Mouse (Mus musculus) forebrain, embryonic 13.5 days (tissue): ENCODE data around the gene Zfp971. TPM values are rescaled to one million over a fixed set of nuclear protein-coding genes. Genes with fewer than 3 reads are reported as not detected.
"Not testable (repeated sequence)": the region's sequence is repeated elsewhere in the genome, so short reads cannot be mapped to it uniquely, and the experiment has no call there.

Source experiments
- ATAC-seq: fragments of 200-750 bp; cut with Nextera tagmentation; 2 replicates; pipeline ENCODE4 v1.8.0; 2017
- H3K27ac ChIP-seq: fragments of 300-500 bp; sonication (generic); 2 replicates; pipeline ENCODE4 v1.5.1; 2015; ENCODE audit warnings: inconsistent platforms, mild to moderate bottlenecking, moderate library complexity
- H3K27me3 ChIP-seq: fragments of 300-500 bp; sonication (generic); 2 replicates; pipeline ENCODE4 v1.6.1; 2015; ENCODE audit warnings: mild to moderate bottlenecking, inconsistent platforms
- H3K36me3 ChIP-seq: fragments of 300-500 bp; sonication (generic); 2 replicates; pipeline ENCODE4 v1.6.1; 2015; ENCODE audit warnings: mild to moderate bottlenecking, inconsistent platforms; ENCODE audit not compliant: poor library complexity, severe bottlenecking
- H3K4me1 ChIP-seq: fragments of 300-500 bp; sonication (generic); 2 replicates; pipeline ENCODE4 v1.6.1; 2015; ENCODE audit warnings: inconsistent platforms
- H3K4me2 ChIP-seq: fragments of 300-500 bp; sonication (generic); 2 replicates; pipeline ENCODE4 v1.6.1; 2015; ENCODE audit warnings: inconsistent platforms, mild to moderate bottlenecking, moderate library complexity
- H3K4me3 ChIP-seq: fragments of 300-500 bp; sonication (generic); 2 replicates; pipeline ENCODE4 v1.5.1; 2015; ENCODE audit warnings: mild to moderate bottlenecking, inconsistent platforms
- H3K9ac ChIP-seq: fragments of 300-500 bp; sonication (generic); 2 replicates; pipeline ENCODE4 v1.6.1; 2015; ENCODE audit warnings: mild to moderate bottlenecking, inconsistent platforms
- H3K9me3 ChIP-seq: fragments of 300-500 bp; sonication (generic); replicated peaks from 2 replicates; pipeline ENCODE4 v1.6.1; 2016; ENCODE audit warnings: inconsistent platforms
- WGBS: fragments of 180-500 bp; shearing (Covaris S2); methylation state at CpG from one replicate; pipeline ENCODE4 v1.1.7; 2015; 5-methylcytosine and 5-hydroxymethylcytosine counted together
- polyA plus RNA-seq: library from polyadenylated mRNA; unstranded; fragments of >200 nt; fragmentation: Nextera tagmentation; extraction: Ambion mirVana; gene quantifications from 2 replicates; pipeline ENCODE4 v1.2.1, GENCODE M21; 2015

The Zfp971 gene
- polyA plus RNA-seq: 10.1 and 11.3 TPM in 2 replicates

DNA sequence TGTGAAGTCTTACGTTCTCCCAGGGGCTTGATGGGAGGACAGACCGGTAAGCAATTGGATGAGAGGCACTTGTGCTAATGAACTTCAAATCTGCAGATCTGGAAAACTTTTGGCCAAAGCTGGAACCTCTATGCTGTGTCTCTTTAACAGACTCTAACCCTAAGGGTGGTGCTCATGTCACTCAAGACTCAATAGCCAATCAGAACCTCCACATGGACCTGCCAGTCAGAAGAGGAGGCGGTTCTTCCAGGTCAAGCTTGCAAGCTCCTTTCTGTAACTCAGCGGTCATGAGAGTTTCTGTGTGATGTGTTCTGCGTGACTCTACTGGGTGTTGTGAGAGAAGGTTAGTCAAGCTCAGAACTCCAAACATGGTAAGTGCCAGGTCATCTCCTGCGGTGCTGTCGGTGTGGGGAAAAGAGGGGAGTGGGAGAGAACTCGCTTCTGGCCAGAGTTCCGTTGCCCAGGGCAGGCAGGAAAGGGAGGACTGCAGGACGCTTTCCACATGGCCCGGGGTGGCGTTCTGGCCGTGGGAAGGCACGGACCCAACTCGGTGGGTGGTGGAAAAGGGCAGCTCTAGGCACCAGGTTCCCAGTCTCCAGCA is at the start of gene Zfp971:
TSS of gene Zfp971 (plus strand) at position 274 of the 601 bp plus-strand sequence.
- WGBS: under 1% methylated on average over 15 of the region's 15 CpGs
- not testable (repeated sequence) for ATAC-seq, H3K4me1 ChIP-seq, H3K27me3 ChIP-seq, H3K9me3 ChIP-seq, H3K36me3 ChIP-seq, H3K27ac ChIP-seq
- peak within 1 kb of the TSS; percentile 70 for H3K9ac ChIP-seq
- peak within 1 kb of the TSS; percentile 60 for H3K4me3 ChIP-seq
- H3K4me2 ChIP-seq: peak within 1 kb of the TSS; percentile 61

DNA sequence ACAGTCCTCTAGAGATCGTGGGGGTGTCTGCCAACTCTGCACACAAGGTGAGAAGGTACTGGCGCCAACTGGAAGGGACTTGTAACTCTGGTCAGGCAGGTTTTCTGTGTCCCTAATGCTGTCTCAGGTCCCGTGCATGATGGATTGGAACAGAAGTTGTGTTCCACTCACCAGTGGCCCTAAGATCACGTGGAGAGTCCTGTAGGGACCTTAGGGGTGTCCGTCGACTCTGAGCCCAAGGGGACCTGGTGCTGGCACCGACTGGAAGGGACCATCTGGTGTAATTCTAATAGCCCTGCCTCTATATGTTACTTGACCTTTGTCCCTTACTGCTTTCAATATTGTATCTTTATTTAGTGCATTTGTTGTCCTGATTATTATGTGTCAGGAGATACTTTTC is 48.3 kb upstream of the Zfp971 start:
- not testable (repeated sequence) for H3K4me3 ChIP-seq, H3K9ac ChIP-seq, ATAC-seq, H3K4me1 ChIP-seq, H3K27me3 ChIP-seq, H3K9me3 ChIP-seq, H3K36me3 ChIP-seq, H3K4me2 ChIP-seq, H3K27ac ChIP-seq
- WGBS: 82% methylated on average over 7 of the region's 7 CpGs

GRCm38 (mm10) chr2:178019486-178019885 is 3.6 kb upstream of the Zfp971 start:
- not testable (repeated sequence) for H3K9me3 ChIP-seq, H3K9ac ChIP-seq, H3K4me3 ChIP-seq, H3K27me3 ChIP-seq, ATAC-seq, H3K27ac ChIP-seq, H3K4me1 ChIP-seq, H3K36me3 ChIP-seq, H3K4me2 ChIP-seq
- WGBS: 77% methylated on average over 3 of the region's 3 CpGs

- 89% methylated on average over 8 of the region's 8 CpGs for WGBS
- not testable (repeated sequence) for H3K27me3 ChIP-seq
Measured at GRCm38 (mm10) chr2:178020773-178021172, 2.3 kb upstream of the Zfp971 start.

GRCm38 (mm10) chr2:178023861-178024260 is 777 bp downstream of the Zfp971 start:
- H3K9me3 ChIP-seq, H3K36me3 ChIP-seq, H3K4me1 ChIP-seq, H3K27me3 ChIP-seq, H3K27ac ChIP-seq, ATAC-seq: not testable (repeated sequence)
- H3K9ac ChIP-seq: peak overlapping the region; percentile 70
- WGBS: 9% methylated on average over 2 of the region's 2 CpGs
- peak overlapping the region; percentile 60 for H3K4me3 ChIP-seq
- H3K4me2 ChIP-seq: peak overlapping the region; percentile 61

More at GRCm38 (mm10) chr2:178020773-178021172, 2.3 kb upstream of the Zfp971 start:
- H3K4me3 ChIP-seq, H3K4me2 ChIP-seq, H3K9ac ChIP-seq, H3K36me3 ChIP-seq, H3K4me1 ChIP-seq, H3K9me3 ChIP-seq, ATAC-seq, H3K27ac ChIP-seq: not testable (repeated sequence)

GRCm38 (mm10) chr2:178027601-178028000 is 4.5 kb downstream of the Zfp971 start:
- not testable (repeated sequence) for H3K4me3 ChIP-seq, H3K9me3 ChIP-seq, H3K4me2 ChIP-seq, H3K27me3 ChIP-seq, H3K4me1 ChIP-seq, H3K27ac ChIP-seq, H3K36me3 ChIP-seq, ATAC-seq, H3K9ac ChIP-seq
- 89% methylated on average over 3 of the region's 3 CpGs for WGBS

DNA sequence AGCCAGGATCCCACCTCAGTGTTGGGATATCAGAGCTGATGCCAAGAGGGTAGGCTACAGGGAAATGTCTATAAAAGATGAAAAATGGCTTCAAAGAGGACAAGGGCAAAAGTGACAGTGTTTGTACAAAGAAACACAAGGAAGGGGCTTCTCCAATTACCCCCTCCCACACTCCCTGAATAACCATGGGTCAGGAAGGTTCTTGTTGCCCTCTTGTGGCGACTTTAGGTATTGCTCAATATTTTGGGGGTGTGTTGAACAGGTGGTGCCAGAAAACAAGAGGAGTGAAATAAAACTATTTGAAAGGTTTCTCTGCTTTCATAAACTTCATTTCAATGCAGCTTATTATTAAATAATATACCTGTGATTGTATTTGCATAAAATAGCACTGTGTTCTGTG is 35.1 kb downstream of the Zfp971 start:
- H3K4me2 ChIP-seq: no peak overlapping the region

GRCm38 (mm10) chr2:178078166-178078717 is 55.2 kb downstream of the Zfp971 start, which contains the start of gene Zfp931:
TSS of gene Zfp931 (minus strand) at chr2:178078476.
- H3K4me3 ChIP-seq: peak within 1 kb of the TSS; percentile 43
- H3K4me1 ChIP-seq, H3K27me3 ChIP-seq, H3K27ac ChIP-seq, ATAC-seq, H3K36me3 ChIP-seq, H3K9me3 ChIP-seq: not testable (repeated sequence)
- H3K4me2 ChIP-seq: peak within 1 kb of the TSS; percentile 60
- WGBS: 0% methylated on average over 4 of the region's 14 CpGs
- H3K9ac ChIP-seq: peak within 1 kb of the TSS; percentile 60

More for the DNA sequence above, 35.1 kb downstream of the Zfp971 start:
- no peaks in the 10 kb centered on the region for H3K9me3 ChIP-seq
- no peak; the same call in 1 of the 2 replicates for ATAC-seq
- H3K4me3 ChIP-seq: no peak overlapping the region
- H3K36me3 ChIP-seq: peaks cover 9% of the 10 kb centered on the region
- no peaks in the 10 kb centered on the region for H3K27me3 ChIP-seq
- no peak overlapping the region for H3K9ac ChIP-seq
- no peak overlapping the region for H3K27ac ChIP-seq
- 4% methylated on average over 1 of the region's 1 CpGs for WGBS
- H3K4me1 ChIP-seq: no peaks in the 10 kb centered on the region

Other genes starting within 250 kb of the Zfp971 start
- 35.7 and 40.7 TPM in 2 replicates for gene Gm14325, start 182.9 kb upstream of the Zfp971 start, polyA plus RNA-seq
- gene Gm14327, start 126.2 kb upstream of the Zfp971 start, polyA plus RNA-seq: 2.5 and 3.2 TPM in 2 replicates
- gene Zfp972, start 97.7 kb upstream of the Zfp971 start, polyA plus RNA-seq: 0.32 and 0.47 TPM in 2 replicates
- gene Gm14326, start 66.0 kb upstream of the Zfp971 start, polyA plus RNA-seq: 14.5 and 15.9 TPM in 2 replicates
- gene Zfp931, start 55.2 kb downstream of the Zfp971 start, polyA plus RNA-seq: 15.5 and 16.8 TPM in 2 replicates
- 27.0 and 29.9 TPM in 2 replicates for gene Phactr3, start 95.7 kb downstream of the Zfp971 start, polyA plus RNA-seq